Mouse (Mus musculus): ENCODE data around the gene Efna4. TPM values are rescaled to one million over a fixed set of nuclear protein-coding genes. Genes with fewer than 3 reads are reported as not detected.

Efna4 gene
- polyA plus RNA-seq, 1 experiment from 2014 or later: not detected

DNA sequence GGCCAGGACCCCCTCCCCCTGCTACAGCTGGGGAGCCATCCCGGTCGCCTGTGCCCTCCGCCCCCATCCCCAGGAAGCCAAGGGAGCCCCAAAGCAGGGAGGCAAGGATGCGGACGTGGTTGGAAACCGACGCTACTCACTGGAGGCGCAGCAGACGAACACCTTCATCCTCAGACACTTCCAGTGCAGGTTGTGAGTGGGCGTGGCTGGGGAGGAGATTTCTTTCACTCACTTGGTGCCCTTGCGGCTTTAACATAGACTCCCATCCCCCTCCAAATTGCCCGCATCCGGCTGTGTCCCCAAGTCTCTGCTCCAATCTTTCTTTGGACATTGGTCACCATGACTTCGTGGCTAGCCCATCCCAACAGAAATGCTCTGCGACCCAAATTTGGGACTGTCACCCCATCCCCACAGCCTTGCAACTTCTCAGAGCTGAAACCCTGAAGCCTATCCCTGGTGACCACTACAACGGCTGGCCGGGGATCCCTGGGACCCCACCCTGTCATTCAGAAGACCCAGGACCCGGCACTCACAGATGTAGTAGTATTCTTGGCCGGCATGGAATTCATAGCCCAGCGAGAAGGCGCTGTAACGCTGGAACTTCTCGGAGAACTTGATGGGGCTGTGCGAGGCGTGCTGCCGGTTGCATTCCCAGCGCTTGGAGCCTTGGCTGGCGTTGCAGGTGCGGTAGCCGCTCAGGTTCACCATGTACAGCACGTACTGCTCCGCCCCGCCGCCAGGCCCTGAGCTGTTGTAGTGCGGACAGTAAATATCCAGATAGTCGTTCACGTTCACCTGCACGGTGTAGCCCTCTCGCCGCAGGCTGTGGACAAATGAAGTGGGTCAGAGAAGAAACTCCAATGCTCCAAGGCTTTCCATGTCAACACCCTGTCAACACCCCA lies 21.6 kb downstream of the Efna4 start:
- H3K36me3 ChIP-seq (ENCODE audit: inconsistent target): no peaks in the 10 kb centered on the region
- no peak overlapping the region for H3K27ac ChIP-seq
- H3K79me2 ChIP-seq (ENCODE audit: inconsistent target): no peaks in the 10 kb centered on the region
- no peak overlapping the region for H3K4me3 ChIP-seq (ENCODE audit: inconsistent target)
- 16% methylated on average over 40 of the region's 40 CpGs for WGBS (ENCODE audit: missing documents)

DNA sequence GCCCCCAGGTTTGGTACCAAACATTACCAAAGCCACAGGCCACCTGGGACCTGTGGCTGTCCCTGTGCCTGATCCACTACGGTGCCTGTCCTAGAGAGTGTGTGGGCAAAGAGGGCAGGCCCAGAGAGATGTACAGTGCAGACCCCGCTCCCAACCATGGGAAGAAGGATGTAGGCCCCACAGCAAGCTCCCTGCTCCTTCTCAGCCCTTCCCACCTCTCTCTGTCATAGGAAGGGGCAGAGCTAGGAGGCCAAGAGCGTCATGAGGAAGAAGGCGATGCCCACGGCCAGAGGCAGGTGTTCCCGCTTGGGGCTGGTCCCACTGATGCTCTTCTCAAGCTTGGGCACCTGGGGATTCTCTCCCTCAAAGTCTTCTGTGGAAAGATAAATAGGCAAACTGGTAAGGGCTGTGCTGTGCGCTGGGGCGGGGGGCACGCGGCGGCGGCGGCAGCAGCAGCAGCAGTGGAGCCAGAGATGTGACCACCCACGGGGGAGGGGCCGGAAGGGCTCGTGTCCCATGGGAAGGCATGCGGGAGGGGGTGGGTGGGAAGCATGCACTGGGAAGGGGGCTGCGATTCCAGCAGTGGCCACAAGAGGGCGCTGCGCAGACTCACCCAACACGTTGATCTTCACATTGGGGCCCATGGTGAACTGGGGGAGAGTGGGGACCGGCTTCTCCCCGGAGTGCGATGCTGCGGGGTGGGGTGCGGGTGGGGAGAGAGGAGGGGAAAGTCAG lies 22.5 kb downstream of the Efna4 start:
- 8% methylated on average over 25 of the region's 26 CpGs for WGBS (ENCODE audit: missing documents)
- Histone ChIP-seq H3K79me2 (ENCODE audit: inconsistent target) (no peaks in the 10 kb centered on the region), H3K4me3 (ENCODE audit: inconsistent target) (no peak overlapping the region), H3K27ac (no peak overlapping the region), H3K36me3 (ENCODE audit: inconsistent target) (no peaks in the 10 kb centered on the region)

DNA sequence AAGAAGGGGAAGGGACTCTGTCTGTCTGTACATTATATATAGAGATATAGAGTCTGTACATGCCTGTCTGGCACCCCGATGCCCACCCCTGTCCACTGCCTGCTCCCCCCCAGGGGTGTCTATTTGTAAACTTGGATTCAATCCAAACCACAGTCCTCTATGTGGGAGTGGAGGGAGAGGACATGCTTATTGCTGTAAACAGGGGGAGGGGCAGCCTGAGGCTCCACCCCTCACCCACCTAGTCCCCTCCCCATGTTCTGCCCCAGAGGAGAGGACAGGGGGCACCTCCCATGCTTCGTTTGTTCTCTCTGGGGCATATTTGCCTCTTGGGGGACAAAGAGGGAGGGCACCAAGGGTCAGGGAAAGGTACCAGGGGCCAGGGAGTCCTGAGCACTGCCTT lies 23.0 kb downstream of the Efna4 start:
- WGBS (ENCODE audit: missing documents): 48% methylated on average over 2 of the region's 2 CpGs
- Histone ChIP-seq H3K79me2 (ENCODE audit: inconsistent target) (no peaks in the 10 kb centered on the region), H3K36me3 (ENCODE audit: inconsistent target) (no peaks in the 10 kb centered on the region), H3K27ac (no peak overlapping the region), H3K4me3 (ENCODE audit: inconsistent target) (no peak overlapping the region)

DNA sequence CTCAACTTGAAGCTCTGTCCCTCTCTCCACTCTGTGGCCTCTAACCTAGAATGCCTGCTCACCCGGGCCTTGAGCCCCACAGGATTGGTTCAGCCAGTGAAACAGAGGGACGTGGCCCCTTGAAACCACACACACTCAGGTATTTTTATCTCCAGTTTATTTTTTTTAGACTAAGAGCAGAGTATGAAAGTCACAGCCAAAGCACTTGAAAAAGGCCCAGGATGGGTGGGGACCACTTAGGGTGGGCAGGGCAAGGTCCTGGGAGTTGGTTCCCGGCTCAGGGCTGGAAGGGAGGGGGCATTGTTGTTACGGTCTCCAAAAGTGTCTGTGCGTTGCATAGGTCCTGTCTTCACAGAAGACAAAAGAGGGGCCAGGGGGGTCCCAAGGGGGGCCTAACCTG lies 23.5 kb downstream of the Efna4 start:
- 86% methylated on average over 5 of the region's 5 CpGs for WGBS (ENCODE audit: missing documents)
- no peaks in the 10 kb centered on the region for H3K36me3 ChIP-seq (ENCODE audit: inconsistent target)
- no peak overlapping the region for H3K4me3 ChIP-seq (ENCODE audit: inconsistent target)
- H3K27ac ChIP-seq: no peak overlapping the region
- no peaks in the 10 kb centered on the region for H3K79me2 ChIP-seq (ENCODE audit: inconsistent target)

DNA sequence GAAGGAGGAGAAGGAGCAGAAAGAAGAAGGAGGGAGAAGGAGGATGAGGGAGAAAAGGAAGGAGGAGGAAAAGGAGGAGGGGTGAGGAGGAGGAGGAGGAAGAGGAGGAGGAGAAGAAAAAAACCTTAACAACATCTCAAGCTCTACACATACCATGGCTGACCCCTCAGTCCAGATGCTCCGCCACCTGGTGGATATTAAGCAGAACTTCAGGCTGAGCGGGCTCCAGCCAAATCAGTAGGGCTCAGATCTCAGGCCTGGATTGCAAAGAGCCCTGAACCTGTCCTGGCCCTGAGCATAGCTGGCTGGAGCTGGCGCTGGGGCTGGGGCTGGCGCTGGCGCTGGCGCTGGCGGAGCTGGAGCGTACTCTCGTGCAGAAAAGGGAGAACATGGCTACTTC lies 29.7 kb downstream of the Efna4 start:
- Histone ChIP-seq H3K79me2 (ENCODE audit: inconsistent target) (no peaks in the 10 kb centered on the region), H3K36me3 (ENCODE audit: inconsistent target) (no peaks in the 10 kb centered on the region), H3K27ac (no peak overlapping the region), H3K4me3 (ENCODE audit: inconsistent target) (no peak overlapping the region)
- WGBS (ENCODE audit: missing documents): 4% methylated on average over 9 of the region's 9 CpGs

DNA sequence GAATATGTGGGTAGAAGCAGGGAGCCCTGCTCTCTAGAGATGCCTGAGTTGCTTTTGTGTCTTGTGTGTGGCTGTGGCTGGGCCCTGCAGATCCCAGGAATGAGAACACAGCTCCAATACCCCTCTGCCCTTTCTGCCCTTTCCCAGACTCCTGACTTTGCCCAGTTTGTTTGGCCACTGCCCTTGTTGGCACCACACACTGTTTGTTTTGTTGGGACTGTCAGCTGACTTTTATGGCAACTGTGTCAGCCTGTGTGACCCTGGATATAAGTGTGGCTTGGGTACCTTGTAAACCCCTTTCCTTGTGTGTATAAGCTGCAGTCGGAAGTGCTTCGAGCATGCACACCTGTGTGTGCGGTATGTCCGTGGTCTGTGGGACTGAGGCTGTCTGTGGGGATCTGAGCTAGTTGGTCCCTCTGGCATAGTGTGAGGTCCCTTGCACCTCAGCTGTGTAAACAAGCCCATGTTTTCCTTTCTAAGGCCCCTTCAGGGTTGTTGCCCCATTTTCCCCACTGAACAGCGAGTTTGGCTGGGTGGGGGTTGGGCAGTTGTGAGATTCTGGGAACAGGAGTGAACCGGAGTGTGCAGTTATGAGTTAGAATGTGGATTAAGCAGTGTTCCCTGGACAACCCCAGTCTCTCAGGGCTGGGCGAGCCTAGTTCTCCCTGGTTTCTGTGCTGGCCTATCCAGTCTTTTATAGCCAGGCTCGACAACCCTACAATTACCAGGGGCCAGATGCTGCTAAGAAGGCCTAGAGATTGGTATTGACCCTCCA lies 32.1 kb downstream of the Efna4 start:
- no peaks in the 10 kb centered on the region for H3K36me3 ChIP-seq (ENCODE audit: inconsistent target)
- no peaks in the 10 kb centered on the region for H3K79me2 ChIP-seq (ENCODE audit: inconsistent target)
- H3K4me3 ChIP-seq (ENCODE audit: inconsistent target): no peak overlapping the region
- H3K27ac ChIP-seq: no peak overlapping the region
- WGBS (ENCODE audit: missing documents): 92% methylated on average over 5 of the region's 8 CpGs

DNA sequence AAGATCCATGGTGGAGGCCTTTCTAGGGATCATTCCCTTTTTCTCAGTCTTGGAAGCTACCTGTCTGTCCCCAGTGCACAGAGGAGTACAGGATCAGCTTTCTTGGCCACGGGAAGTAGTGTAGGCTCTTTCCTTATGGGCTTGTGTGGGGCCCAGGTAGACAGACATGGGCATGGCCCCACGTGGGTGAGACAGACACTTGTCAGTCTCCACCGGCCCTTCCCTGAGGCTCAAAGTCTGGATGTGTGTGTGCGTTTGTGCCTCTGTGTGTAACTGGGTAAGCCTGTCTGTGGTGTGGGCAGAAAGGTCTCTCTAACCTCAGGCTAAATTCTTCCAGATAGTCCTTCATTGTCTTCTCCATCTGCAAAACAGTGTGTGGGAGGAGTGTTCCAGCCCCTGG lies 32.7 kb downstream of the Efna4 start:
- WGBS (ENCODE audit: missing documents): 92% methylated on average over 4 of the region's 4 CpGs
- Histone ChIP-seq H3K36me3 (ENCODE audit: inconsistent target) (no peaks in the 10 kb centered on the region), H3K27ac (no peak overlapping the region), H3K79me2 (ENCODE audit: inconsistent target) (no peaks in the 10 kb centered on the region), H3K4me3 (ENCODE audit: inconsistent target) (no peak overlapping the region)

DNA sequence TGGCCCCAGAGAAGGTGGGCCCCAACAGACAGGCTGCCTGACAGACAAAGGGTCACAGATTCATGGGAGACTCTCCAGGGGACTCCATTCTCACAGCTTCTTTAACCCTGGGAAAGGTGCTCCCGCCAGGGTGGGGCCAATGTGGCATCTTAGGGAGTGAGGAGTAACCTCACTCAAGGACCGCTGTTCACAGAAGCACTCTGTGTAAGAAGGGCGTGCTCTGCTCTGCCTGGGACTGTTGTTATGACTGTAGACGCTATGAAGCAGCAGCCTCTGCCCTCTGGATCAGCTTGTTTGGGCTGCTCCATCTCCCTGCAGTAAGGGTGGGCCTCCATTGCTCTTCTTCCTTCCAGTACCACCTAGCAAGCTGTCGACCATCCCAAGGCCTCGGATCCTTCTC lies 33.4 kb downstream of the Efna4 start:
- no peaks in the 10 kb centered on the region for H3K36me3 ChIP-seq (ENCODE audit: inconsistent target)
- 96% methylated on average over 6 of the region's 6 CpGs for WGBS (ENCODE audit: missing documents)

DNA sequence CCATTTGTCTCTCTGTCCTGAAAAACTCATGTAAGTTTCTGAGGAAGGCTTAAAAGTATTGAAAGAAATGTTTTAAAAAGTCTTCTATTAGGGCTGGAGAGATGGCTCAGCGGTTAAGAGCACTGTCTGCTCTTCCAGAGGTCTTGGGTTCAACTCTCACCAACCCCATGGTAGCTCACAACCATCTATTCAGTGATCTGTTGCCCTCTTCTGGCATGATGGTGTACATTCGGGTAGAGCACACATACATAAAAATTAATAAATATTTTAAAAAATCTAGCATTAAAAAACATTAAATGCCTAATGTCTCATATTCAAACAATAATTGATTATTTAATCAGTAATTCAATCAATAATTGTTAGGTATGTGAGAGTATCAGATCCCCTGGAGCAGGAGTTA lies 37.3 kb downstream of the Efna4 start:
- no peak overlapping the region for H3K27ac ChIP-seq

More for the DNA sequence above, 33.4 kb downstream of the Efna4 start:
- Histone ChIP-seq H3K27ac (no peak overlapping the region), H3K4me3 (ENCODE audit: inconsistent target) (no peak overlapping the region), H3K79me2 (ENCODE audit: inconsistent target) (no peaks in the 10 kb centered on the region)

GRCm38 (mm10) chr3:89300071-89300470 lies 37.8 kb downstream of the Efna4 start:
- Histone ChIP-seq H3K36me3 (ENCODE audit: inconsistent target) (no peaks in the 10 kb centered on the region), H3K4me3 (ENCODE audit: inconsistent target) (no peak overlapping the region), H3K27ac (no peak overlapping the region), H3K79me2 (ENCODE audit: inconsistent target) (no peaks in the 10 kb centered on the region)
- 57% methylated on average over 1 of the region's 1 CpGs for WGBS (ENCODE audit: missing documents)

More for the DNA sequence above, 37.3 kb downstream of the Efna4 start:
- H3K4me3 ChIP-seq (ENCODE audit: inconsistent target): no peak overlapping the region
- H3K79me2 ChIP-seq (ENCODE audit: inconsistent target): no peaks in the 10 kb centered on the region
- WGBS (ENCODE audit: missing documents): 79% methylated on average over 2 of the region's 2 CpGs
- H3K36me3 ChIP-seq (ENCODE audit: inconsistent target): no peaks in the 10 kb centered on the region

- Histone ChIP-seq H3K27ac (no peak overlapping the region), H3K79me2 (ENCODE audit: inconsistent target) (no peaks in the 10 kb centered on the region), H3K36me3 (ENCODE audit: inconsistent target) (no peaks in the 10 kb centered on the region), H3K4me3 (ENCODE audit: inconsistent target) (peak overlapping the region; percentile 3; the same call in 1 of the 2 replicates)
- 4% methylated on average over 14 of the region's 14 CpGs for WGBS (ENCODE audit: missing documents)
These were observed 38.3 kb downstream of the Efna4 start for GRCm38 (mm10) chr3:89299499-89299898.

DNA sequence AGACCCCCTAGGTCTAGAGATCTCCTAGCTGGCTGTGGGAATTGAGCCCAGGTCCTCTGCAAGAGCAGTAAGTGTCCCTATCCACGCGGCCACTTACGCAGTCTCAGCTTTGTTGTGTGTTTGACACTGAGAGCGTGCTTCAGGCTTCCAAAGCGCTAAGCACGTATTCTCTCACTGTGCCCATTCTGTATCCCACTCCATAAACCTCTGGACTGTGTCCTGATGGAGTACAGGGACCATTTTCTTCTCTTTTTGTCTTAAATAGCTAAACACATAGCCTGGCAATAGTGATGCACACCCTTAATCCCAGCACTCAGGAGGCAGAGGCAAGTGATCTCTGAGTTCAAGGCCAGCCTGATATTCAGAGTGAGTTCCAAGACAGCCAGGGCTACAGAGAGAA lies 38.9 kb downstream of the Efna4 start:
- H3K36me3 ChIP-seq (ENCODE audit: inconsistent target): no peaks in the 10 kb centered on the region
- 94% methylated on average over 6 of the region's 6 CpGs for WGBS (ENCODE audit: missing documents)
- no peak overlapping the region for H3K4me3 ChIP-seq (ENCODE audit: inconsistent target)
- no peak overlapping the region for H3K27ac ChIP-seq
- H3K79me2 ChIP-seq (ENCODE audit: inconsistent target): no peaks in the 10 kb centered on the region

DNA sequence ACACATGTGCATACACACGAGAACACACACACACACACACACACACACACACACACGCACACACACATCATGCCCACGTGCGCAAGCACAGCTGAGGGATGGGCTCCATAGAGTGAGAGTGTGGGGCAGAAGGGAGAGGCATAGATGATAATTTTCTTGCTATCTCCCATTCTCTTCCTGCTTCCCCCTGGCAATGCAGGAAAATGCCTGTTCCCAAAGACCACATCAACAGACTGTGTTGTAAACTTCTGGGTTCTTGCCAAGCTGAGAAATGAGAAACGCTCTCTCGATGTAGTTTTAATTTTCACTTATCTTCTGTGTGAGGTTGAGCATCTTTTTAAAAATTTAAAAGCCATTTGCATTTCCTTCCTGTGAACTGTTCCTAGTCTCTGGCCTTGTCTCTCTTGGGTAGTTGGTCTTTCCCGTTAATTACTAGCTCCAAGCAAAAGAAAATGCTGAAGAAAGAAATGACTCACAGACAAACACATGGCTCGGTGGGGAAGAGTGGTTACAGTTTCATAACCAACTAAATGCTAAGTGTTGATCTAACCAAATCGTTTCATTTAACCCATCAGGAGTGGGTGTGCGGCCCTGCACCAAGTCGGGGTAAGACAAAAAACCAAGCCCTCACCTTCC lies 40.9 kb downstream of the Efna4 start:
- H3K36me3 ChIP-seq (ENCODE audit: inconsistent target): no peaks in the 10 kb centered on the region
- no peak overlapping the region for H3K4me3 ChIP-seq (ENCODE audit: inconsistent target)
- WGBS (ENCODE audit: missing documents): 77% methylated on average over 11 of the region's 11 CpGs
- no peaks in the 10 kb centered on the region for H3K79me2 ChIP-seq (ENCODE audit: inconsistent target)
- H3K27ac ChIP-seq: no peak overlapping the region

GRCm38 (mm10) chr3:89295685-89296230 lies 42.1 kb downstream of the Efna4 start:
- 62% methylated on average over 8 of the region's 8 CpGs for WGBS (ENCODE audit: missing documents)
- Histone ChIP-seq H3K27ac (0 out of 2 replicates have a peak overlapping the region, but pooled peaks have one; percentile 10), H3K36me3 (ENCODE audit: inconsistent target) (no peaks in the 10 kb centered on the region), H3K79me2 (ENCODE audit: inconsistent target) (no peaks in the 10 kb centered on the region), H3K4me3 (ENCODE audit: inconsistent target) (no peak overlapping the region)
